Mouse (Mus musculus) yolk sac, embryonic 10.5 days (tissue): Measurements from ENCODE around the gene Olfr560.

Source experiments
- DNase-seq: peaks from one replicate; pipeline ENCODE4 v3.0.0-alpha.2; 2017; ENCODE audit warnings: low spot score

Gene Olfr560

DNA sequence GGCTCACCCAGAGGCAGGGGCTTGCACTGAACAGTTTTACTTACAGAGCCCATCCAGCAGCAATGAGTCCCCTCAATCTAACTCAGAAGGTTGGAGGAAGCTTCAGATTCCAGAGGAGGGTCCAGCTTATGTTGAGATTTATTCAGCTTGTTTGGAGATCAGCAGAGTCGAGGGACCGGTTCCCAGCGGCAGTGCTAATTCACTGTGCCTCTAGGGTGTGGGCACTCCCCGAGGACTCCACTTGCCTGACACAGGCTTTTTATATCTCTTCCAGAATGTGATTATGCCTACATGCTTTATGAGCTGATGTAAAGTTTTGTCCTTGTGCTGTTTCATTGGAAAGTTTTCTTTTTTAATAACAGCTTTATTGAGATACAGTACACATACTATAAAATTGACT lies at the start of gene Olfr560, which contains the start of gene Olfr78:
TSS of gene Olfr560 (minus strand) at position 101 of the 400 bp plus-strand sequence.
TSS of gene Olfr78 (minus strand) at position 206 of the 400 bp plus-strand sequence.
- DNase-seq = no peak

GRCm38 (mm10) chr7:102803180-102803579 lies 44.0 kb upstream of the Olfr560 start, which contains the start of gene Olfr564:
TSS of gene Olfr564 (plus strand) at chr7:102803480.
- no peak for DNase-seq

GRCm38 (mm10) chr7:102770921-102771320 lies 11.8 kb upstream of the Olfr560 start, which contains the start of gene Olfr561:
TSS of gene Olfr561 (plus strand) at chr7:102771221.
- no peak for DNase-seq

DNA sequence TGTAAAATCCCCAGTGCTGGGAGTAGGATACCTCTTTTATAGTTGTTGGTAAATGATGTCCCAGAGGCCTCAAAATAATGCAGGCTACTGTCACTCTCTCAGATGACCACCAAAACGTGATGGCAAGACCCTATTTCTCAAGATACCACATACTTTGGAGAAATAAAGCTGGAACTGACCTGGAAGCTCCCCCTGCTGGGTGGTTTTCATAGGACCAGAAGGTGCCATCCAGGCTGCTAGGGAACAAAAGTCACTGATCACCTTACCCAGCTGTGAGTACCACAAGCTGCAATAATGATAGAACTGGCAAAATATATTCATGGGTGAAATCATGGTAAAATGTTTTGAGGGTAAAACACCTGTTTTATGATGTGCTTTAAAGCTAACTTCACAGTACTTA lies 7.1 kb downstream of the Olfr560 start:
- DNase-seq = no peak

- no peak for DNase-seq
Observed at GRCm38 (mm10) chr7:102737705-102738104, 21.5 kb downstream of the Olfr560 start.

DNA sequence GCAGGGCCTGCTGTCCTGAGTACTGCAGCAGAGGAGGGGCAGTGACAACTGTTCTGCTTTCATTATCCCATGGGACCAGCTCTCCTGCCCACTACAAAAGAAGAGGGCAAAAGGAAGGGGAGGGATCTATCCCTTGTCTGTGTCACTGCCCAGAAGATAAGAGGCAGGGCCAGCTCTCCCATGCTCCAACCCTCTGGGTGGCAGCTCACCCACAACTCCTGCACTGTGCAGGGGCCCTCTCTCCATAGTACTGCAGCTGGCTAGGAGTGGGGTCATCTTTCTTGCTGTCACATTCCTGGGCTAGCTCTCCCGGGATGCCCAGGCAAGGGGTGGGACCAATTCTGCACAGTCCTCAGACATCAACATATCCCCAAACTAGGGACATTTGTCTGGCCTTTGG lies 25.4 kb downstream of the Olfr560 start:
- no peak for DNase-seq

- DNase-seq = no peak
Observed at GRCm38 (mm10) chr7:102727391-102727790, 31.8 kb downstream of the Olfr560 start, which contains the start of gene Olfr559. TSS of gene Olfr559 (minus strand) at chr7:102727491.

DNA sequence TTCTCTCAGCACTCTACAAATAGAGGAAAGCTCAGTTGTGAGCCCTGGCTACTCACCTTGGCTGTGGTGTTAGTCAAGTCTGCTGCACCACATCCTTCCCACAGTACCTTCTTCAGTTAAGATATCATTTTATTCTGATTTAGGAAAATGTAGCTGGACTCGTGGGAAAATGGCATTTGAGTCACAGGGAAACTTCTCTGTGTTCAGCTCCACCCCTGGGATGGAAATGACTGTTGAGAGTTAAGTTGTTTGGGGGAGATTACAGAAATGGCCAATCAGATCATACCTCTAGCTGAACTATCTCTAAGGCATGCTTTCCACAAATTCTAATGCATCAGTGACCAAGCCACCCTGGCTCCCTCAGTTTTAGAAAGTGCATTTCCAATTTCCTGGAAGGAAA lies 40.2 kb downstream of the Olfr560 start, which contains the start of gene Olfr33:
TSS of gene Olfr33 (minus strand) at position 101 of the 400 bp plus-strand sequence.
- no peak for DNase-seq

GRCm38 (mm10) chr7:102701915-102702314 lies 57.3 kb downstream of the Olfr560 start, which contains the start of gene Olfr558:
TSS of gene Olfr558 (plus strand) at chr7:102702215.
- DNase-seq = no peak
